Mouse (Mus musculus): Measurements from ENCODE around the gene Nab1. TPM values are rescaled to one million over a fixed set of nuclear protein-coding genes. Genes with fewer than 3 reads are reported as not detected.

The Nab1 gene
- polyA plus RNA-seq, 1 experiment from 2014 or later = 11.3 TPM

GRCm38 (mm10) chr1:52427841-52428464, 72.5 kb downstream of the Nab1 start:
- Histone ChIP-seq H3K9me3 (replicated peaks; ENCODE audit: control insufficient read depth, low read length) (no peaks in the 10 kb centered on the region), H3K4me2 (ENCODE audit: low read depth, low read length) (no peak overlapping the region), H3K36me3 (ENCODE audit: control insufficient read depth, insufficient read depth, low read length) (no peaks in the 10 kb centered on the region), H3K4me1 (ENCODE audit: control insufficient read depth, insufficient read depth, low read length) (no peaks in the 10 kb centered on the region), H3K27me3 (ENCODE audit: control insufficient read depth, insufficient read depth, low read length) (no peaks in the 10 kb centered on the region), H3K9ac (ENCODE audit: low read length) (no peak overlapping the region), H3K4me3 (replicated peaks; ENCODE audit: low read length) (no peak overlapping the region), H3K27ac (ENCODE audit: low read length) (no peak overlapping the region)
- 76% methylated on average over 2 of the region's 2 CpGs for WGBS
- ATAC-seq (ENCODE audit: insufficient read depth, low FRiP score) = no peak

- WGBS = 60% methylated on average over 1 of the region's 1 CpGs
These were observed 76.6 kb downstream of the Nab1 start for GRCm38 (mm10) chr1:52423846-52424245.

GRCm38 (mm10) chr1:52423057-52423456, 77.4 kb downstream of the Nab1 start:
- no peaks in the 10 kb centered on the region for H3K9me3 ChIP-seq (replicated peaks; ENCODE audit: control insufficient read depth, low read length)
- ATAC-seq (ENCODE audit: insufficient read depth, low FRiP score) = no peak
- WGBS = 80% methylated on average over 2 of the region's 2 CpGs
- H3K36me3 ChIP-seq (ENCODE audit: control insufficient read depth, insufficient read depth, low read length) = no peaks in the 10 kb centered on the region
- no peaks in the 10 kb centered on the region for H3K4me1 ChIP-seq (ENCODE audit: control insufficient read depth, insufficient read depth, low read length)
- H3K27ac ChIP-seq (ENCODE audit: low read length) = no peak overlapping the region
- no peak overlapping the region for H3K9ac ChIP-seq (ENCODE audit: low read length)
- H3K4me3 ChIP-seq (replicated peaks; ENCODE audit: low read length) = no peak overlapping the region
- H3K4me2 ChIP-seq (ENCODE audit: low read depth, low read length) = no peak overlapping the region
- no peaks in the 10 kb centered on the region for H3K27me3 ChIP-seq (ENCODE audit: control insufficient read depth, insufficient read depth, low read length)

More at GRCm38 (mm10) chr1:52423846-52424245, 76.6 kb downstream of the Nab1 start:
- H3K27ac ChIP-seq (ENCODE audit: low read length) = no peak overlapping the region
- H3K4me2 ChIP-seq (ENCODE audit: low read depth, low read length) = no peak overlapping the region
- no peaks in the 10 kb centered on the region for H3K4me1 ChIP-seq (ENCODE audit: control insufficient read depth, insufficient read depth, low read length)
- H3K27me3 ChIP-seq (ENCODE audit: control insufficient read depth, insufficient read depth, low read length) = no peaks in the 10 kb centered on the region
- no peak for ATAC-seq (ENCODE audit: insufficient read depth, low FRiP score)
- H3K36me3 ChIP-seq (ENCODE audit: control insufficient read depth, insufficient read depth, low read length) = no peaks in the 10 kb centered on the region
- H3K9ac ChIP-seq (ENCODE audit: low read length) = no peak overlapping the region
- no peak overlapping the region for H3K4me3 ChIP-seq (replicated peaks; ENCODE audit: low read length)
- H3K9me3 ChIP-seq (replicated peaks; ENCODE audit: control insufficient read depth, low read length) = no peaks in the 10 kb centered on the region

- Histone ChIP-seq H3K9me3 (replicated peaks; ENCODE audit: control insufficient read depth, low read length) (no peaks in the 10 kb centered on the region), H3K36me3 (ENCODE audit: control insufficient read depth, insufficient read depth, low read length) (no peaks in the 10 kb centered on the region), H3K4me3 (replicated peaks; ENCODE audit: low read length) (no peak overlapping the region), H3K4me2 (ENCODE audit: low read depth, low read length) (no peak overlapping the region), H3K27ac (ENCODE audit: low read length) (no peak overlapping the region), H3K27me3 (ENCODE audit: control insufficient read depth, insufficient read depth, low read length) (no peaks in the 10 kb centered on the region), H3K9ac (ENCODE audit: low read length) (no peak overlapping the region), H3K4me1 (ENCODE audit: control insufficient read depth, insufficient read depth, low read length) (no peaks in the 10 kb centered on the region)
- 43% methylated on average over 3 of the region's 3 CpGs for WGBS
- ATAC-seq (ENCODE audit: insufficient read depth, low FRiP score) = no peak
These were observed 78.3 kb downstream of the Nab1 start for GRCm38 (mm10) chr1:52422137-52422536.

- Histone ChIP-seq H3K27ac (ENCODE audit: low read length) (no peak overlapping the region), H3K4me1 (ENCODE audit: control insufficient read depth, insufficient read depth, low read length) (no peaks in the 10 kb centered on the region), H3K4me3 (replicated peaks; ENCODE audit: low read length) (no peak overlapping the region), H3K36me3 (ENCODE audit: control insufficient read depth, insufficient read depth, low read length) (no peaks in the 10 kb centered on the region), H3K27me3 (ENCODE audit: control insufficient read depth, insufficient read depth, low read length) (no peaks in the 10 kb centered on the region), H3K4me2 (ENCODE audit: low read depth, low read length) (no peak overlapping the region), H3K9ac (ENCODE audit: low read length) (no peak overlapping the region), H3K9me3 (replicated peaks; ENCODE audit: control insufficient read depth, low read length) (no peaks in the 10 kb centered on the region)
- ATAC-seq (ENCODE audit: insufficient read depth, low FRiP score) = no peak
These were observed 78.9 kb downstream of the Nab1 start for GRCm38 (mm10) chr1:52421623-52422022.

GRCm38 (mm10) chr1:52419088-52419819, 81.2 kb downstream of the Nab1 start:
- no peak overlapping the region for H3K27ac ChIP-seq (ENCODE audit: low read length)
- ATAC-seq (ENCODE audit: insufficient read depth, low FRiP score) = no peak
- no peaks in the 10 kb centered on the region for H3K4me1 ChIP-seq (ENCODE audit: control insufficient read depth, insufficient read depth, low read length)
- WGBS = 80% methylated on average over 7 of the region's 7 CpGs
- no peak overlapping the region for H3K9ac ChIP-seq (ENCODE audit: low read length)
- H3K4me3 ChIP-seq (replicated peaks; ENCODE audit: low read length) = no peak overlapping the region
- H3K36me3 ChIP-seq (ENCODE audit: control insufficient read depth, insufficient read depth, low read length) = no peaks in the 10 kb centered on the region
- H3K4me2 ChIP-seq (ENCODE audit: low read depth, low read length) = no peak overlapping the region
- H3K27me3 ChIP-seq (ENCODE audit: control insufficient read depth, insufficient read depth, low read length) = no peaks in the 10 kb centered on the region
- no peaks in the 10 kb centered on the region for H3K9me3 ChIP-seq (replicated peaks; ENCODE audit: control insufficient read depth, low read length)

Other genes starting within 250 kb of the Nab1 start
- gene Nemp2, start 130.0 kb upstream of the Nab1 start, polyA plus RNA-seq (2015; fragmentation: Nextera tagmentation; extraction: Ambion mirVana) = 8.4 and 9.1 TPM in 2 replicates
- 5.2 and 6.1 TPM in 2 replicates for gene Mfsd6, start 226.8 kb upstream of the Nab1 start, polyA plus RNA-seq (2015; fragmentation: Nextera tagmentation; extraction: Ambion mirVana)